Mouse (Mus musculus) adrenal gland, adult (tissue): ENCODE measurements at regions not wholly inside any gene's neighbourhood (a gene's known extent, or its start where the extent isn't known, plus 50 kb on each side); places are given as distances from the start of the nearest gene placed in this dataset.
A peak's percentile ranks its signal among the peaks of the same experiment; 100 is the strongest.

Source experiments
- DNase-seq, 2 experiments: peaks; one replicate each; pipeline ENCODE4 v3.0.0; 2022 to 2023; ENCODE audit warnings: low spot score in 1 of 2; ENCODE audit not compliant: inconsistent age in 2 of 2

DNA sequence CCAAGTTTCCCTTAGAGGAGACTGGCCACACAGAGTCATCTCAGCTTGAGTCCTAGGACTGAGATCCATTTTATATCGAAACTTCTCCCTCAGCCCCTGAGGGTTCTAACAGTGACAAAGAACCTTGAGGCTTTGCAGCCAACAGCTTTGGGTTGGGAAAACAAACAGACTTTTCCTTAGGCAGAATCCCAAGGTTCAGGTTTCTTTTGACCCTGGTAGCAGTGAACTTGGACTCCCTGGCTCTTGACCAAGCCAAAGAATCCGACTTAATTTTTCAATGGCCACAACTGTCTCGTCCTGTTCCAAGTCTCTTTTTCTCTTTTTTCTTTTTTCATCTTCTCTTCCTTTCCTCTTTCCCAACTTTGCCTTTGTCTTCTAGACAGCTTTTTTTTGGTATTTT is 60.9 kb upstream of the Serpine2 start:
- DNase-seq = no peak

DNA sequence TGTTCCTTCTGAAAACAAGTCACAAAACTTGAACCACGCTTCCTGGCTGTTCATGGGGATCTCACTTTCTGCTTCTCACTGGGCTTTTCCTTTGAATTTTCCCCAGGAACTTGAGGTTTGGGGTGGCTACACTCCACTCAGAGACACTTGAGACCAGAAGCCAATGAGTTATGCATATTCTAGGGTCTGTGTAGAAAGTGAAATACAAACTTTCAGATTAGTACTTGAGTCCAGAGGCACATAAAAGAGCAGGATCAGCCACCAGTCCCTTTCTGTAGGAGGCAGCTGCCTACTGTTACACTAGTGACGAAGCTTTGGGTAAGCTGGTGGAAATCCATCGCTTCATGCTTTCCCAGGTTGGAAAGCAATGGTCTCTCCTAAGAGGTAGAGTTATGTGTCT is 60.4 kb upstream of the Serpine2 start:
- no peak for DNase-seq

DNA sequence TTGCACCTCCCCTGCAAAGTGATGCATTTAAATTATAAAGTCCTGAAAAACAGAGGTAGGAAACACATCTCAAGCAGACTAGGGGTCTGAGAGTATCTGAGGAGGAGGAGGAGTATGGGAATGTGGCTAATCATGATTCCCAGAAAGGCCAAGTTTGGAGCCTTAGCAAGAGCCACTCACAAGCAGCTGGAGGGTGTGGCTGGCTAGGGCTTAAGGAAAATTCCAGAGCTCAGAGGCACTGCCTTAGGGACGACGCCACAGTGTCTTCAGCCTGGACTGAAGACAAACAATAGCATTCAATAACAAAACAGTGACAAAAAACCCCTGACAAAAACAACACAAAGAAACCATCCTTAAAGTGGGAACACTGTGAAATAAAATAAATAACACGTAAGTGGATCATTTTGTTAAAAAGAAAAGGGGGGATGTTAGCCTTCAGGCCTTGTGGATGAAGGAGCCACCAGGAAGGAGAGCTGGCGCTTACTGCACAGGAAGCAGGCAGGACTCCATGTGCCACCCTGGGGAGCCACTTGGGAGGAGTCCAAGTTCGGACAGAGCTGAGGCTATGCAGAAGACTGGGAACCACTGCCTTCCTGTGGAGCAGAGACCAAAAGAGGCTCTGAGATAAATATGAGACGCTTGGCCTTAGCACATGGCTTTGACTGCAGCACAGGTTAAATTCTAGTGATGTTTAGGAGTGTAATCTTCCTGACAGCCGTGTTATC is 56.6 kb upstream of the Serpine2 start:
- DNase-seq = peak; percentile 26 to 43
